Mouse (Mus musculus) lung, embryonic 15.5 days (tissue): Measurements from ENCODE around the gene Ralgps1. TPM values are rescaled to one million over a fixed set of nuclear protein-coding genes. Genes with fewer than 3 reads are reported as not detected.

Experiments
- ATAC-seq: fragments of 200-750 bp; cut with Nextera tagmentation; 2 replicates; pipeline ENCODE4 v1.8.0; 2017; ENCODE audit warnings: moderate number of reproducible peaks, borderline replicate concordance; ENCODE audit not compliant: low FRiP score, low TSS enrichment; ENCODE audit errors: extremely low read depth
- H3K27ac ChIP-seq: fragments of 300-500 bp; sonication (generic); 2 replicates; pipeline ENCODE4 v1.5.1; 2015; ENCODE audit warnings: moderate library complexity, mild to moderate bottlenecking, inconsistent platforms
- H3K27me3 ChIP-seq: fragments of 300-500 bp; sonication (generic); 2 replicates; pipeline ENCODE4 v1.6.1; 2015; ENCODE audit warnings: inconsistent platforms
- H3K36me3 ChIP-seq: fragments of 300-500 bp; sonication (generic); 2 replicates; pipeline ENCODE4 v1.6.1; 2015; ENCODE audit warnings: inconsistent platforms
- H3K4me1 ChIP-seq: fragments of 300-500 bp; sonication (generic); 2 replicates; pipeline ENCODE4 v1.6.1; 2015; ENCODE audit warnings: inconsistent platforms
- H3K4me2 ChIP-seq: fragments of 300-500 bp; sonication (generic); 2 replicates; pipeline ENCODE4 v1.6.1; 2015; ENCODE audit warnings: inconsistent platforms, mild to moderate bottlenecking, moderate library complexity
- H3K4me3 ChIP-seq: fragments of 300-500 bp; sonication (generic); 2 replicates; pipeline ENCODE4 v1.5.1; 2015; ENCODE audit warnings: mild to moderate bottlenecking, inconsistent platforms
- H3K9ac ChIP-seq: fragments of 300-500 bp; sonication (generic); 2 replicates; pipeline ENCODE4 v1.6.1; 2015; ENCODE audit warnings: inconsistent platforms
- H3K9me3 ChIP-seq: fragments of 300-500 bp; sonication (generic); 2 replicates; pipeline ENCODE4 v1.6.1; 2016; ENCODE audit warnings: inconsistent platforms
- WGBS: fragments of 180-500 bp; shearing (Covaris S2); methylation state at CpG from one replicate; pipeline ENCODE4 v1.1.7; 2015; 5-methylcytosine and 5-hydroxymethylcytosine counted together
- polyA plus RNA-seq: library from polyadenylated mRNA; unstranded; fragments of >200 nt; fragmentation: Nextera tagmentation; extraction: Ambion mirVana; gene quantifications from 2 replicates; pipeline ENCODE4 v1.2.1, GENCODE M21; 2015

The Ralgps1 gene
- polyA plus RNA-seq, 1 experiment from 2014 or later: 4.5 TPM

DNA sequence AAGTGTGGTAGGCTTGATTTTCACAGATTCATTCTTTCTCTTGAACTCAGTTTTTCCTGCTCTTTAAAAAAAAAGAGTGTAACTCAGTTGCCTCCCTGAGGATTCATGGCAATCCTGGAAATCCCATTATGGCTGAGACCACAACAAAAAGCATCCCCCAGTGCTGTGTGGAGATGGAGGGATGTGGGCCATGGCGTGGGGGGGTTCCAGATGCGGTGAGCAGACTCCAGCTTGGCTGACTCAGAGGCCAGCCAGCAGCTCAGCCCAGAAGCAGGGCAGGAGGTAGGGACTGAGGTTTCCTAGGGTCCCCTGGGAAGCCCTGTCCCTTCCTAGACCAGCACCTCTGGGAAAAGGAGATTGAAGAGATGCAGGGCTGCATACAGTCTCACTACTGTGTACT is 194.4 kb downstream of the Ralgps1 start:
- H3K27ac ChIP-seq: no peak overlapping the region
- no peaks in the 10 kb centered on the region for H3K27me3 ChIP-seq
- H3K9ac ChIP-seq: no peak overlapping the region
- H3K36me3 ChIP-seq: no peaks in the 10 kb centered on the region
- peaks cover 24% of the 10 kb centered on the region for H3K4me1 ChIP-seq
- H3K4me3 ChIP-seq: no peak overlapping the region
- no peak overlapping the region for H3K4me2 ChIP-seq
- no peaks in the 10 kb centered on the region for H3K9me3 ChIP-seq
- ATAC-seq: no peak
- WGBS: 65% methylated on average over 2 of the region's 2 CpGs

DNA sequence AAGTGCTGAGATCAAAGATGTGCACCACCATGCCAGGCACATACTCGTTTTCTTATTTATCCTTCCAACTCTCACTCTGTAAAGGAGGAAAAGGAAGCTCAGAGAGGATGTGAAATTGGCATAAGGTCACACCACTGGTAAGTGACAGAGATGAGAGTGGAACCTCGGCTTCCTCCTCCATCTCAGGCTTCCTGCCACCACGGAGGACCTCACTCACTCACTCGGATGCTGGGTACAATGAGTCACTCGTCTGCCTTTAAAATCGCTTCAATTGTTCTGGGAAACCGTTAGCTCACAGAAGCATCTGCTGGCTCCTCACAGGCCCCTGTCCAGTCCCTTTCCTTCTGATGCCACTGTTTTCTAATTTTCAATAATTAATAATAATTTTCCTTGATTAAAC is 194.8 kb downstream of the Ralgps1 start:
- no peak overlapping the region for H3K4me2 ChIP-seq
- H3K36me3 ChIP-seq: no peaks in the 10 kb centered on the region
- H3K4me3 ChIP-seq: no peak overlapping the region
- no peak for ATAC-seq
- WGBS: 49% methylated on average over 7 of the region's 7 CpGs
- H3K27ac ChIP-seq: no peak overlapping the region
- peaks cover 24% of the 10 kb centered on the region for H3K4me1 ChIP-seq
- no peaks in the 10 kb centered on the region for H3K27me3 ChIP-seq
- no peak overlapping the region for H3K9ac ChIP-seq
- H3K9me3 ChIP-seq: no peaks in the 10 kb centered on the region

DNA sequence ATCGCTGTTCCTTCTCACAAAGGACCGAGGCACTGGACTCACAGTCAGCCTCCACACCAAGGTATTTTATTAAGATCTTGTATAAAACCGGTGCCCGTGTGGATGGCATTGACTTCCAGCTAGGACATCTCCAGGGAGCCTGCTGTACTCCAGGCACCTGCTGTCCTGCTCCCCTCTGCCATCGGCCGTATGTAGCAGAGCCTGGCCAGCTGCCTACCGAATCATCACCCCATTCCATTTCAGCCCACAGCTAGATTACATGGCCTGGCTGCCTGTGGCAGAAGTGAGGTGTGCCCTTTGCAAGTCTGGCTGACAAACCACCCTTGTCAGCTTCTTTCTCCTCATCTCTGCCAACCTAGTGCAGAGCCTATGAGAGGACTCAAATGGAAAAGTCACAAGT is 197.6 kb downstream of the Ralgps1 start:
- Histone ChIP-seq H3K4me2 (no peak overlapping the region), H3K27me3 (no peaks in the 10 kb centered on the region), H3K4me1 (peaks cover 18% of the 10 kb centered on the region), H3K9me3 (no peaks in the 10 kb centered on the region), H3K9ac (no peak overlapping the region), H3K27ac (no peak overlapping the region), H3K4me3 (no peak overlapping the region), H3K36me3 (no peaks in the 10 kb centered on the region)
- 89% methylated on average over 7 of the region's 7 CpGs for WGBS
- no peak for ATAC-seq

DNA sequence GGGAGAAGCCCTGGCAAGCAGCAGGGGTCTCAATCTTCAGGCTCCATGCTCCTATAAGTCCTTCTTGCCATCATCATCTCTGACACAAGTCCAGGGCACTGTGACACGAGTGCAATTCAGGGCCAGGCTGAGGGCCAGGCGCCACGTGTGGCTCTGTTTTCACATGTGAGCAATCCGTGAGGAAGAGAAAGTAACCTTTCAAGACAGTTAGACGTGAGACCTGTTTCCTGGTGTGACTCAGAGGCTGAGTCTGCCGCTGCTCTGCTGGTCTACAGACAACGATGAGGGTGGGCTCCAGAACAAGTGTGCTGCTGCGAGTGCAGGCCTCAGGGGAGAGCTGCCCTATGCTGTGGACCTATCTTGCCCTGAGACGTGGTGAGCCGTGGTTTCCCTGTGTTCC is 198.2 kb downstream of the Ralgps1 start:
- no peak overlapping the region for H3K4me2 ChIP-seq

DNA sequence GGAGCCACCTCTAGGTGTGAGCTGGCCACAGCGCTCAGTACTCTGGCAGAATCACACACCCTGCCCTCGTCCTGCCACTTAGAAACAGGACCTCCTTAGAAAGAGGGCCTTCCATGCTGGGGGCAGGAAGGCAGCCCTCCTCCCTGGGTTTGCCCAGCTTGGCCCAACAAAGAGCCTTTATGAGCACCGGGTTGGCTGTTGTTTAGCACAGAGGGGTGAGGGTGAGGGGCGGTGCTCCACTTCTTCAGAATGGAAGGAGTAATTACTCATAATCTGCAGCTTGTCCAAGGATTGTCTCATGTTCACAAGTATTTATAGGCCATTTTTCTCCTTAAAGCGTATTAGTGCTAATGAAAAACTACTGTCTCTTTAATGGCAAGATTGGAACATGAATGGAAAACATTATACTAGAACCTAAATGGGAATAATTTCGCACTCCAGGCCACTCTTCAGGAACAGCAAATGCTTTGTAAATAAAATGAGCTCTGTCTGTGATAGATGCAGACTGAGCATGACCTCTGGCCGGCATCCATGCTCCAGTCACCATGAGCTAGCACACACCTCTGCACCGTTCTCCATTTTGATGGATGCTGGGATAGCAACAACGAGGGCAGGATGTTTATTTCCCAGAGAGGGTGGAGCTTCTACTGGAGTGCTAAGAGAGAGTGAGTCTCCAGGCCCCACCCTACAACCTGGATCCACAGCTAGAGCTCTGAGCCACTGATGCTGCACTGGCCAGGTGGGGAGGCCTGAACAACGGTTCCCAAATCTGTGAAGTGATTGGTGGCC is 200.3 kb downstream of the Ralgps1 start:
- WGBS: 49% methylated on average over 10 of the region's 10 CpGs
- Histone ChIP-seq H3K27me3 (no peaks in the 10 kb centered on the region), H3K36me3 (no peaks in the 10 kb centered on the region), H3K4me1 (peaks cover 18% of the 10 kb centered on the region), H3K4me3 (no peak overlapping the region), H3K27ac (no peak overlapping the region), H3K9ac (no peak overlapping the region), H3K9me3 (no peaks in the 10 kb centered on the region), H3K4me2 (no peak overlapping the region)
- ATAC-seq: no peak

More for the DNA sequence above, 198.2 kb downstream of the Ralgps1 start:
- H3K9ac ChIP-seq: no peak overlapping the region
- H3K4me1 ChIP-seq: peaks cover 14% of the 10 kb centered on the region; the same call in 1 of the 2 replicates
- ATAC-seq: no peak
- no peak overlapping the region for H3K27ac ChIP-seq
- no peaks in the 10 kb centered on the region for H3K27me3 ChIP-seq
- H3K4me3 ChIP-seq: no peak overlapping the region
- H3K9me3 ChIP-seq: no peaks in the 10 kb centered on the region
- H3K36me3 ChIP-seq: no peaks in the 10 kb centered on the region
- 62% methylated on average over 10 of the region's 10 CpGs for WGBS

DNA sequence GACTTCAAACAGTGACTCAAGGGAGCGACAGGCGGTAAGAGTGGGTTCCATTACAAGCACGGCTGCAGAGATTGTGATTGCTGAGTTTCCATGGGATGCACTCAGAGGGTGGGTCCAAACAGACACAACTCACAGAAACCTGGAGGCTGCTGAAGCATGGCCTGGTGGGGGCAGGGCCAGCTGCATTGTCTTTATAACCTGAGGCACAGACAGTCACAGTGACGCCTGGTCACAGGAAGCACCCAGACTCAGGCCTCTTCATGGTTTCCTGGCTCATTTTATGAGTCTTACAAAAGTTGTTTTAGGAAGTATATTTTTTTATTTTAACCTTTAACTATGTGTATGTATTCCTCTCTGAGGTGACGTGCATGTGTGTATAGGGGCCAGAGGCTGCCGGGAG is 201.8 kb downstream of the Ralgps1 start:
- ATAC-seq: no peak
- H3K36me3 ChIP-seq: no peaks in the 10 kb centered on the region
- no peaks in the 10 kb centered on the region for H3K9me3 ChIP-seq
- H3K4me2 ChIP-seq: no peak overlapping the region
- no peaks in the 10 kb centered on the region for H3K27me3 ChIP-seq
- no peak overlapping the region for H3K9ac ChIP-seq
- H3K27ac ChIP-seq: no peak overlapping the region
- 72% methylated on average over 6 of the region's 6 CpGs for WGBS
- H3K4me1 ChIP-seq: peaks cover 33% of the 10 kb centered on the region
- no peak overlapping the region for H3K4me3 ChIP-seq

DNA sequence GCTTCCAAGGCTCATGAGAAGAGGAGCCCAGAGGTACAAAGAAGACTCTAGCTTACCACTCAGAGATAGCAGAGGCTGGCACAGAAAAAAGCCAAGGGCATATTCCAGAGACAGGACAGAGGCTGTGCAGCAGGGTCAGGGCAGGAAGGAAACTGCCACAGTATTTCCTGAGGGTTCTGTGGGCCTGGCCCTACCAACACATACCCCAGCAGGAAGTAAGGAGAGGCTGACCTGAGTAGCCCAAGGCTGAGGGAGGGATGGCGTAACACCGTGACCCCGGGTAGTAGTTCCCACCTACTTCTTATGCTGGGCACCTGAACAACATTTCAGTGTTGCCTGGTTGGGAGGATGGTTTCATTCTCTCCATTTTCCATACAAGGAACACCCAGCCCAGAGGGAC is 204.2 kb downstream of the Ralgps1 start:
- Histone ChIP-seq H3K4me2 (no peak overlapping the region), H3K36me3 (no peaks in the 10 kb centered on the region), H3K9me3 (no peaks in the 10 kb centered on the region), H3K27ac (no peak overlapping the region), H3K4me3 (no peak overlapping the region), H3K27me3 (no peaks in the 10 kb centered on the region), H3K4me1 (peaks cover 35% of the 10 kb centered on the region), H3K9ac (no peak overlapping the region)
- no peak for ATAC-seq
- 87% methylated on average over 3 of the region's 3 CpGs for WGBS

DNA sequence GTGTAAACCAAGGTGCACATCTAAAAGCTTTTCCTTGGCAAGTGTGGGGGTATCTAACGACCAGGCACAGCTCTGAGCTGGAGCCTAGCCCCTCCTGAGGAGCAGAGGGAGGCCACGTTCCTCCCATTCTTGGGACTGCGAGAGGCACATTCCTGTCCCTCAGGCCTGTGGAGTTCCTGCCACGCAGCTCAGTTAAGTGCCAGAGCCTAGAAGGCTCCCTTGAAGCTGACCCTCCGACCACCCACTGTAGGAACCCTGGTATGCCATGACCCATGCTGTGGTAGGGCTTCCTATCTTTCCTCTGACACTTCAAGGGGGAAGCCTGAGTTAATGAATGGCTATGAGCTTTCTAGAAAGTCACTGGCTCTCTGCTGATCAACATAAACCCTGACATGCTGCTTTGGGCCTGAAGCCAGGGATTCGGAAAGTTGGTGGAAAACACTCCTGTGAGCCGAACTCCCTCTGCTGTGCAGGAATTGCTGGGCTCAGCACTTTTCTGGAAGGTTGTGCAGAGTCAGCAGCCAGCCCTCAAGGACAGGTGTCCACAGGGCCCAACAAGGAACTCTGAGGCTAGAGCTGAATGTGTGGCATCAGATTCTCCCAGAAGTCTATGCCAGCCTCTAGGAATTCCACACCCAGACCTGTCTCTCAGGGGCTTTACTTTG is 205.4 kb downstream of the Ralgps1 start:
- WGBS: 9% methylated on average over 7 of the region's 7 CpGs
- peak; percentile 67 for ATAC-seq
- Histone ChIP-seq H3K9ac (no peak overlapping the region), H3K36me3 (no peaks in the 10 kb centered on the region), H3K4me2 (no peak overlapping the region), H3K27me3 (no peaks in the 10 kb centered on the region), H3K4me1 (peaks cover 35% of the 10 kb centered on the region), H3K27ac (peak overlapping the region; percentile 75), H3K9me3 (no peaks in the 10 kb centered on the region), H3K4me3 (no peak overlapping the region)

DNA sequence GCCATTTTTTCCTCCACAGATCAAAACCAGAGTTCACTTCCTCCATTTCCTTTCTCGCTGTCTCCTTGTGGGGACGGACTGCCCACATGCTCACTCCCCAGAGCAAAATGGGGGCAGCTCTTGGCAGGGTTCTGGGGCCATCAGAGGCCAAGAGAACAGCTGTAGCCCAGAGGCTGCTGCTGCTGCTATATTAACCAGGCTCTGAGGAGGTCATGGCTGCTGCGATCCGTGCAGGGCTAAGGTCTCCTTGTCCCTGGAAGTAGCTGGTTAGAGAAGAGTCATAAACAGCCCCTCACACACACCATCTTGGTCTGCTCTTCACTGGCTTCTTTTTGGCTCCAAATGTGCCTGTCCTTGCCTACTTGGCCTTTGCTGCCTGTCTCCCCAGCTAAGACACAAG is 206.1 kb downstream of the Ralgps1 start:
- H3K36me3 ChIP-seq: no peaks in the 10 kb centered on the region
- peaks cover 29% of the 10 kb centered on the region for H3K4me1 ChIP-seq
- no peaks in the 10 kb centered on the region for H3K27me3 ChIP-seq
- peak overlapping the region; percentile 75 for H3K27ac ChIP-seq
- H3K4me2 ChIP-seq: no peak overlapping the region
- no peaks in the 10 kb centered on the region for H3K9me3 ChIP-seq
- 42% methylated on average over 4 of the region's 4 CpGs for WGBS
- no peak for ATAC-seq
- H3K4me3 ChIP-seq: no peak overlapping the region
- no peak overlapping the region for H3K9ac ChIP-seq

DNA sequence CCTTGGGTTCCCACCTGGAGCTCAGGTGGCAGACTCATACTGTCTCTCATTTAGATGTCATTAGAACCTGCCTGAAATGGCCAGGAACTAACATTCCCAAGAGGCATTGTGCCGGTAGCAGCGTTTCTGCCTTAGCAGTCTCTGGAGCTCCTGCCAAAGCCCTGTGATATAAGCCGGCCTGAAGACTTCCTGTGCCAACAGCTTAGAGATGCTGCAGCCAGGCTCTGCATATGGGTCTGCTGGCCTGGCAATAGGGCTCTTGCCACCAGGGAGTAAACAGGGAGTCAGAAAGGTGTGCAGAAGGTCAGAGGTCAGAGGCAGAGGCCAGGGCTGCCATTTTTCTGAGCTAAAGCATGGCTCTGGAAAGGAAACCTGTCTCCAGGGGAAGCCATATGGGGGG is 206.6 kb downstream of the Ralgps1 start:
- Histone ChIP-seq H3K9me3 (no peaks in the 10 kb centered on the region), H3K27me3 (no peaks in the 10 kb centered on the region), H3K27ac (no peak overlapping the region), H3K4me2 (no peak overlapping the region), H3K4me3 (no peak overlapping the region), H3K4me1 (peaks cover 27% of the 10 kb centered on the region), H3K36me3 (no peaks in the 10 kb centered on the region), H3K9ac (no peak overlapping the region)
- ATAC-seq: no peak
- 52% methylated on average over 3 of the region's 3 CpGs for whole genome bisulfite sequencing

DNA sequence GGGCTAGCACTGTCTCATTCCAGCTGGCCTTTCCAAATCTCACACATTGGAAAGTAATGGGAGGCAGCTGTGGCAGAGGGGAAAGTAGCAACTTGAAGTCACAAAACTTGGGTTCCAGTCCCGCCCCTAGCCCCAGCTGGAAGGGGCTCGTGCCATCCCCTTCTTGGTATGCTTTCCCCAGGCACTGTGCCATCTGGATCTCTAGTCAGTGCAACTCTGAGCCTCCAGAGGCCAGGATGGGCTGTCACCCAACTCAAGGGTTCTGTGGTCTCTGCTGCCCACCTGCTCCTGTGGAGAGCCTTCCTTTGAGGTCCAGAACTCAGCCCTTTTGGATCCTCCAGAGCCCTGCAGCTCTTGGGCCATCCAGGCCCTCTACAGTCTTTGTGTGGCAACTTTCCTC is 209.2 kb downstream of the Ralgps1 start:
- no peak for ATAC-seq
- H3K36me3 ChIP-seq: no peaks in the 10 kb centered on the region
- no peak overlapping the region for H3K9ac ChIP-seq
- H3K9me3 ChIP-seq: no peaks in the 10 kb centered on the region
- H3K4me1 ChIP-seq: peaks cover 27% of the 10 kb centered on the region
- no peaks in the 10 kb centered on the region for H3K27me3 ChIP-seq
- H3K27ac ChIP-seq: no peak overlapping the region
- H3K4me2 ChIP-seq: no peak overlapping the region
- no peak overlapping the region for H3K4me3 ChIP-seq
- 69% methylated on average over 2 of the region's 2 CpGs for WGBS

DNA sequence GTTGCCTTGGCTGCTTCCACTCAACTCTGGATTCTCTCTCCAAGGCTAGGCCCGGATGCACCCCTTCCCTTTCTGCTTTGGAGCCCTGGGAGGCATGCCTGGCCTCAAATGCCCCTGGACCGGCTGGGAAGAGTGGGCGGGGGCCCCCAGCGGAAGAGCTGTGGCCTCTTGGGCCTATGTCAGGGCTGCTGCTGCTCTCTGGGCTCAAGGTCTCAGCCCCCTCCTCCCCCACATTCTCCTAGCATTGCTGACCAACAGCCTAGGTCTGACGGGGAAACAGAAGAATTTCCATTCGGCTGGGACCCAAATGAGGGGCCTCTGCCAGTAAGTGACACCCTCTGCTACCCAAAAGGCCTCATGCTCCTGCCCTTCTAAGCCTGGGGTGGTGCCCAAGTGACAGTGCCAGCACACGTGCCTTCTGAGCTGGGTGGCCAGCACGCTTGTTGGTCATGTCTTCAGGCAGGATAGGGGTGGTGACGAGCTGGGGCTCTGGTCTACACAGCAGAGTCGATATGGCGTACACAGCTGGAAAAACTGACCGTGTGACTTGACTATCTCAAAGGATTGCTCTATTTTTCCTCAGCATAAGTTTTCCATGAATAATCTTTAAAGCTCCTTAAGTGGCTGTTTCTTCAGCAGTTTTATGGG is 210.8 kb downstream of the Ralgps1 start:
- no peaks in the 10 kb centered on the region for H3K9me3 ChIP-seq
- H3K36me3 ChIP-seq: no peaks in the 10 kb centered on the region
- no peak for ATAC-seq
- H3K27me3 ChIP-seq: no peaks in the 10 kb centered on the region
- H3K4me2 ChIP-seq: no peak overlapping the region
- 69% methylated on average over 12 of the region's 12 CpGs for WGBS
- H3K9ac ChIP-seq: no peak overlapping the region
- H3K27ac ChIP-seq: no peak overlapping the region
- peaks cover 12% of the 10 kb centered on the region for H3K4me1 ChIP-seq
- no peak overlapping the region for H3K4me3 ChIP-seq
